ENCODE assay signal across 19 mouse cellular contexts in the genomic region with DNA sequence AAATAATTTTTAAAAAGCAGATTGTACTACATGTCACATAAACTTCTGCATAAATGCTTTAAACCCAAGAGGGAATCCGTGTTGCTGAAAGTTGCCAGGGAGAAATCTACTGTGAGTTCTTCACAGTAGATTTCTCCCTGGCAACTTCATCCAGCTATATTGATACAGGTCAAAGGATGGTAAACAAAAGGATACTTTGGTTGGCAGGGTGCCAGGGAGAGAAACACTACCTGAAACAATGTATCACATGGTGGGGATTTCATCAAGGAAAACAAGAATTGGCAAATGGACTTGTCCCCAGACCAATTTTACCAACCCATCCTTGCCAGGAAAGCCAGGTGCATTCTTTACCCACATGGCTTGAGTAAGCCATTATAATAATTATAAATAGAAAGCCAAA. TPM values are rescaled to one million over a fixed set of nuclear protein-coding genes. Genes with fewer than 3 reads are reported as not detected.
"Had no signal": no experiment of that assay in that cellular context is flagged by ENCODE, and none has a peak within 500 bp of the region (broad histone marks: within the 10 kb centered on the region; RNA-seq: fewer than 3 reads in every experiment).

No protein-coding gene starts in this region.

- H3K4me2 ChIP-seq: lung, embryonic 14.5 days; midbrain, embryonic 12.5 days; neural tube, embryonic 13.5 days; neural tube, embryonic 15.5 days had no signal

- H3K4me3 ChIP-seq: midbrain, embryonic 10.5 days; midbrain, embryonic 12.5 days; myocyte; neural tube, embryonic 13.5 days; neural tube, embryonic 15.5 days had no signal

- ATAC-seq: midbrain, embryonic 16.5 days had no signal

- H3K9ac ChIP-seq: lung, embryonic 14.5 days; midbrain, embryonic 12.5 days; neural tube, embryonic 13.5 days; neural tube, embryonic 15.5 days had no signal

- H3K9me3 ChIP-seq: midbrain, embryonic 10.5 days; midbrain, embryonic 12.5 days; neural tube, embryonic 13.5 days; neural tube, embryonic 15.5 days had no signal

- DNase-seq: lung, adult 18-20 months; lung, embryonic 14.5 days; lung, postnatal 10 days; lung, postnatal 4 days; midbrain, embryonic 14.5 days; retina, postnatal 1 day; right cerebral cortex, adult 18-20 months; right cerebral cortex, postnatal 25 days; right cerebral cortex, postnatal 4 days; spleen, adult 18-20 months; thymus, adult 18-20 months; thymus, postnatal 14 days; thymus, postnatal 36 days had no signal

- H3K27me3 ChIP-seq: midbrain, embryonic 12.5 days; neural tube, embryonic 13.5 days; neural tube, embryonic 15.5 days had no signal

- H3K27ac ChIP-seq: midbrain, embryonic 10.5 days; midbrain, embryonic 12.5 days; neural tube, embryonic 13.5 days; neural tube, embryonic 15.5 days had no signal

- H3K4me1 ChIP-seq: midbrain, embryonic 10.5 days; midbrain, embryonic 12.5 days; neural tube, embryonic 13.5 days; neural tube, embryonic 15.5 days had no signal

- H3K36me3 ChIP-seq: midbrain, embryonic 10.5 days; midbrain, embryonic 12.5 days; neural tube, embryonic 13.5 days; neural tube, embryonic 15.5 days had no signal

RNA-seq across cellular contexts. Expression of gene Tmem108, which starts 27.4 kb away (rescaled TPM):
- polyA plus RNA-seq: myocyte had no signal
